Mouse (Mus musculus) gastrocnemius, adult 8-10 months (tissue): ENCODE measurements around the gene Cd55b. TPM values are rescaled to one million over a fixed set of nuclear protein-coding genes. Genes with fewer than 3 reads are reported as not detected.

ENCODE experiments used
- DNase-seq, 2 experiments: peaks; one replicate each; pipeline ENCODE4 v3.0.0; 2022; ENCODE audit warnings: low spot score in 2 of 2
- total RNA-seq, 4 experiments: library from RNA; stranded (reverse); gene quantifications; 2 replicates each; pipeline ENCODE4 v1.2.4; 2022

Cd55b gene
- total RNA-seq, 4 experiments from 2014 or later = 0.54 to 2.7 (median 1.3) TPM

DNA sequence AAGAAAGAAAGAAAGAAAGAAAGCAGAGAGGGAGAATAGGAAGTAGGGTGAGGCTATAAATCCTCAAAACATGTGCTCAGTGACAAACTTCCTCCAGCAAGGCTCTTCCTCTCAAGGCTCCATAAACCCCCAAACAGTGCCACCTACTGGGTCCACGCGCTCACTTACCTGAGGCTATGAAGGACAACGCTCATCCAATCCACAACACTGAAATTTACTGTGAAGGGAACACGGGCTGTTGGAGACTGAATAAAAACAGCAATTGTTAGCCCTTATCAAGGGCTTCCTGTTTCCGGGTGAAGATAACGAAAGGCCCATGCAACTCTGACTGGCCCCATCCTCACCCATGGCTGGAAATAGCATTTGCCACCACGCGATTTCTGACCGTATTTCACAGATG is 80.4 kb downstream of the Cd55b start:
- DNase-seq = no peak

Other genes starting within 250 kb of the Cd55b start
- gene Cd55, start 39.7 kb upstream of the Cd55b start, total RNA-seq = 10 to 100 TPM; 55.0 to 66.3 (median 62.7) TPM
- not detected for gene Zp3r, start 206.6 kb upstream of the Cd55b start, total RNA-seq
- gene C4bp, start 238.6 kb upstream of the Cd55b start, total RNA-seq = not detected